Comparison of ENCODE assay signal across 14 mouse cellular contexts in genomic region chrX:143012334-143012733, GRCm38 (mm10).
"Had no signal": no experiment of that assay in that cellular context is flagged by ENCODE, and none has a peak within 500 bp of the region (broad histone marks: within the 10 kb centered on the region; RNA-seq: fewer than 3 reads in every experiment).

No protein-coding gene starts in this region.

- ATAC-seq: intestine, embryonic 16.5 days had no signal

- H3K27ac ChIP-seq: kidney, embryonic 15.5 days; limb, embryonic 13.5 days; midbrain, embryonic 10.5 days; neural tube, embryonic 15.5 days had no signal

- H3K9me3 ChIP-seq: kidney, embryonic 15.5 days; limb, embryonic 13.5 days; midbrain, embryonic 10.5 days; neural tube, embryonic 15.5 days had no signal

- H3K4me3 ChIP-seq: kidney, embryonic 15.5 days; limb, embryonic 13.5 days; midbrain, embryonic 10.5 days; myocyte; neural tube, embryonic 15.5 days had no signal

- H3K9ac ChIP-seq: kidney, embryonic 15.5 days; limb, embryonic 13.5 days; neural tube, embryonic 15.5 days had no signal

- H3K36me3 ChIP-seq: kidney, embryonic 15.5 days; limb, embryonic 13.5 days; midbrain, embryonic 10.5 days; neural tube, embryonic 15.5 days had no signal

- H3K4me1 ChIP-seq: kidney, embryonic 15.5 days; limb, embryonic 13.5 days; midbrain, embryonic 10.5 days; neural tube, embryonic 15.5 days had no signal

- H3K4me2 ChIP-seq: kidney, embryonic 15.5 days; limb, embryonic 13.5 days; neural tube, embryonic 15.5 days had no signal

- DNase-seq: kidney, adult 2 months; kidney, postnatal 14 days; left cerebral cortex, postnatal 4 days; lung, adult 18-20 months; midbrain, embryonic 14.5 days; right cerebral cortex, adult 18-20 months; thymus, adult 18-20 months; thymus, postnatal 14 days had no signal
